Mouse (Mus musculus): ENCODE results near the gene Wipf2. TPM values are rescaled to one million over a fixed set of nuclear protein-coding genes. Genes with fewer than 3 reads are reported as not detected.

The Wipf2 gene
- total and polyA plus RNA-seq, 3 experiments = 2.1 to 7.7 (median 4.7) TPM

GRCm38 (mm10) chr11:98934367-98934766 lies 70.9 kb downstream of the Wipf2 start:
- H3K27me3 ChIP-seq (replicated peaks) = no peaks in the 10 kb centered on the region
- no peak for DNase-seq (ENCODE audit: extremely low read depth)
- no peak overlapping the region for H3K4me2 ChIP-seq (ENCODE audit: insufficient read depth, low read depth, poor library complexity, severe bottlenecking)
- no peaks in the 10 kb centered on the region for H3K36me3 ChIP-seq (replicated peaks in 1 of 2; ENCODE audit: control insufficient read depth in 1 of 2, insufficient read depth in 1 of 2, low read length in 1 of 2)
- no peak overlapping the region for H3K4me3 ChIP-seq (replicated peaks in 1 of 3; ENCODE audit: low read depth in 2 of 3, low read length in 2 of 3, poor library complexity in 1 of 3)
- no peak for TF ChIP-seq PAX5 (IDR thresholded peaks at IDR 0.05; ENCODE audit: low read length)
- no peak for TF ChIP-seq KAT2A (IDR thresholded peaks at IDR 0.05; ENCODE audit: insufficient replicate concordance, low read length)
- no peak for TF ChIP-seq UBTF (IDR thresholded peaks at IDR 0.05; ENCODE audit: low read depth, low read length)
- no peak for TF ChIP-seq ZMIZ1 (IDR thresholded peaks at IDR 0.05; ENCODE audit: low read depth, low read length)
- TF ChIP-seq EP300 (IDR thresholded peaks at IDR 0.05; ENCODE audit: low read length) = no peak
- TF ChIP-seq ZKSCAN1 (IDR thresholded peaks at IDR 0.05; ENCODE audit: borderline replicate concordance, low read depth, low read length) = no peak
- TF ChIP-seq SIN3A (IDR thresholded peaks at IDR 0.05; ENCODE audit: low read length) = no peak
- TF ChIP-seq MAZ (IDR thresholded peaks at IDR 0.05; ENCODE audit: low read depth, low read length) = no peak
- no peak for TF ChIP-seq RCOR1 (conservative IDR thresholded peaks at IDR 0.05; ENCODE audit: low read depth, low read length)
- TF ChIP-seq E2F4 (IDR thresholded peaks at IDR 0.05; ENCODE audit: insufficient replicate concordance, low read depth, low read length) = no peak
- TF ChIP-seq RAD21 (IDR thresholded peaks at IDR 0.05; ENCODE audit: low read depth, low read length) = no peak
- no peak for TF ChIP-seq CTCF (conservative IDR thresholded peaks at IDR 0.05 in 1 of 2, IDR thresholded peaks at IDR 0.05 in 1 of 2; ENCODE audit: low read depth in 2 of 2, low read length in 2 of 2)
- in situ Hi-C loops (cut with MboI; ENCODE audit: low pct_ligation_motif_present, low pct_unique_long_range_greater_than_20kb, low sequenced_read_pairs) (no loop called here), dilution Hi-C loops (cut with MboI; ENCODE audit: extremely low pct_ligation_motif_present, extremely low pct_unique_long_range_greater_than_20kb, low sequenced_read_pairs) (no loop called here)
- H3K9me3 ChIP-seq (replicated peaks; ENCODE audit: low read length) = peaks cover 5% of the 10 kb centered on the region
- H3K4me1 ChIP-seq (ENCODE audit: control insufficient read depth in 1 of 2, insufficient read depth in 2 of 2) = peaks cover 31 to 61% of the 10 kb centered on the region in 2 experiments
- H3K79me2 ChIP-seq (replicated peaks; ENCODE audit: control insufficient read depth, extremely low read depth, insufficient read depth, poor library complexity, severe bottlenecking) = no peaks in the 10 kb centered on the region
- no peak overlapping the region for H3K9ac ChIP-seq (ENCODE audit: insufficient read depth, low read depth)
- no peak overlapping the region for H3K27ac ChIP-seq (ENCODE audit: insufficient read depth, low read depth)

- dilution Hi-C loops (cut with MboI; ENCODE audit: extremely low pct_ligation_motif_present, extremely low pct_unique_long_range_greater_than_20kb, low sequenced_read_pairs) = no loop called here
Observed at GRCm38 (mm10) chr11:98935123-98935522, 71.7 kb downstream of the Wipf2 start.

GRCm38 (mm10) chr11:98936170-98936569 lies 72.7 kb downstream of the Wipf2 start:
- dilution Hi-C loops (cut with MboI; ENCODE audit: extremely low pct_ligation_motif_present, extremely low pct_unique_long_range_greater_than_20kb, low sequenced_read_pairs) = no loop called here
- H3K4me1 ChIP-seq (ENCODE audit: control insufficient read depth in 1 of 2, insufficient read depth in 2 of 2) = peaks cover 38 to 62% of the 10 kb centered on the region in 2 experiments
- no peak overlapping the region for H3K4me2 ChIP-seq (ENCODE audit: insufficient read depth, low read depth, poor library complexity, severe bottlenecking)
- no peak overlapping the region for H3K9ac ChIP-seq (ENCODE audit: insufficient read depth, low read depth)
- H3K79me2 ChIP-seq (replicated peaks; ENCODE audit: control insufficient read depth, extremely low read depth, insufficient read depth, poor library complexity, severe bottlenecking) = peaks cover 2% of the 10 kb centered on the region; the same call in 1 of the 2 replicates
- in situ Hi-C loops (cut with MboI; ENCODE audit: low pct_ligation_motif_present, low pct_unique_long_range_greater_than_20kb, low sequenced_read_pairs) = loop anchor here (5.0 kb wide), 1 partner anchor 36 kb away; no protein-coding TSS in a partner anchor
- H3K27ac ChIP-seq (ENCODE audit: insufficient read depth, low read depth) = no peak overlapping the region
- no peak for DNase-seq (ENCODE audit: extremely low read depth)
- peaks cover 5% of the 10 kb centered on the region for H3K9me3 ChIP-seq (replicated peaks; ENCODE audit: low read length)
- H3K4me3 ChIP-seq (replicated peaks in 1 of 3; ENCODE audit: low read depth in 2 of 3, low read length in 2 of 3, poor library complexity in 1 of 3) = no peak overlapping the region
- H3K27me3 ChIP-seq (replicated peaks) = no peaks in the 10 kb centered on the region
- TF ChIP-seq MAX (IDR thresholded peaks at IDR 0.05; ENCODE audit: low read length) (no peak), NRF1 (IDR thresholded peaks at IDR 0.05; ENCODE audit: low read depth, low read length) (no peak), ETS1 (conservative IDR thresholded peaks at IDR 0.05; ENCODE audit: low read depth, low read length) (no peak), HCFC1 (IDR thresholded peaks at IDR 0.05; ENCODE audit: low read depth, low read length) (no peak), PAX5 (IDR thresholded peaks at IDR 0.05; ENCODE audit: low read length) (no peak), ZNF384 (IDR thresholded peaks at IDR 0.05; ENCODE audit: low read depth, low read length) (no peak), EP300 (IDR thresholded peaks at IDR 0.05; ENCODE audit: low read length) (no peak), POLR2A (IDR thresholded peaks at IDR 0.05; ENCODE audit: low read depth, low read length) (no peak), MYC (IDR thresholded peaks at IDR 0.05; ENCODE audit: low read depth, low read length) (no peak), CHD1 (IDR thresholded peaks at IDR 0.05; ENCODE audit: low read depth, low read length) (no peak)
- no peaks in the 10 kb centered on the region for H3K36me3 ChIP-seq (replicated peaks in 1 of 2; ENCODE audit: control insufficient read depth in 1 of 2, insufficient read depth in 1 of 2, low read length in 1 of 2)

More at GRCm38 (mm10) chr11:98935123-98935522, 71.7 kb downstream of the Wipf2 start:
- H3K79me2 ChIP-seq (replicated peaks; ENCODE audit: control insufficient read depth, extremely low read depth, insufficient read depth, poor library complexity, severe bottlenecking) = no peaks in the 10 kb centered on the region; the same call in 1 of the 2 replicates
- H3K4me1 ChIP-seq (ENCODE audit: control insufficient read depth in 1 of 2, insufficient read depth in 2 of 2) = peaks cover 33 to 62% of the 10 kb centered on the region in 2 experiments
- no peaks in the 10 kb centered on the region for H3K27me3 ChIP-seq (replicated peaks)
- peaks cover 5% of the 10 kb centered on the region for H3K9me3 ChIP-seq (replicated peaks; ENCODE audit: low read length)
- H3K36me3 ChIP-seq (replicated peaks in 1 of 2; ENCODE audit: control insufficient read depth in 1 of 2, insufficient read depth in 1 of 2, low read length in 1 of 2) = no peaks in the 10 kb centered on the region
- H3K27ac ChIP-seq (ENCODE audit: insufficient read depth, low read depth) = no peak overlapping the region
- no peak for TF ChIP-seq UBTF (IDR thresholded peaks at IDR 0.05; ENCODE audit: low read depth, low read length)
- TF ChIP-seq MAFK (IDR thresholded peaks at IDR 0.05; ENCODE audit: insufficient replicate concordance, low read length) = no peak
- TF ChIP-seq POLR2A (IDR thresholded peaks at IDR 0.05; ENCODE audit: low read depth, low read length) = no peak
- no peak for TF ChIP-seq JUND (conservative IDR thresholded peaks at IDR 0.05; ENCODE audit: low read depth, low read length)
- H3K4me2 ChIP-seq (ENCODE audit: insufficient read depth, low read depth, poor library complexity, severe bottlenecking) = no peak overlapping the region
- H3K4me3 ChIP-seq (replicated peaks in 1 of 3; ENCODE audit: low read depth in 2 of 3, low read length in 2 of 3, poor library complexity in 1 of 3) = no peak overlapping the region
- no peak for DNase-seq (ENCODE audit: extremely low read depth)
- no peak overlapping the region for H3K9ac ChIP-seq (ENCODE audit: insufficient read depth, low read depth)
- in situ Hi-C loops (cut with MboI; ENCODE audit: low pct_ligation_motif_present, low pct_unique_long_range_greater_than_20kb, low sequenced_read_pairs) = loop anchor here (5.0 kb wide), 1 partner anchor 37 kb away; no protein-coding TSS in a partner anchor
